Mouse (Mus musculus): ENCODE data around the gene Ifitm2. TPM values are rescaled to one million over a fixed set of nuclear protein-coding genes. Genes with fewer than 3 reads are reported as not detected.
"Not testable (repeated sequence)": the region's sequence is repeated elsewhere in the genome, so short reads cannot be mapped to it uniquely, and the experiment has no call there.

Gene Ifitm2
- polyA plus RNA-seq, 1 experiment from 2014 or later, result 458 TPM

DNA sequence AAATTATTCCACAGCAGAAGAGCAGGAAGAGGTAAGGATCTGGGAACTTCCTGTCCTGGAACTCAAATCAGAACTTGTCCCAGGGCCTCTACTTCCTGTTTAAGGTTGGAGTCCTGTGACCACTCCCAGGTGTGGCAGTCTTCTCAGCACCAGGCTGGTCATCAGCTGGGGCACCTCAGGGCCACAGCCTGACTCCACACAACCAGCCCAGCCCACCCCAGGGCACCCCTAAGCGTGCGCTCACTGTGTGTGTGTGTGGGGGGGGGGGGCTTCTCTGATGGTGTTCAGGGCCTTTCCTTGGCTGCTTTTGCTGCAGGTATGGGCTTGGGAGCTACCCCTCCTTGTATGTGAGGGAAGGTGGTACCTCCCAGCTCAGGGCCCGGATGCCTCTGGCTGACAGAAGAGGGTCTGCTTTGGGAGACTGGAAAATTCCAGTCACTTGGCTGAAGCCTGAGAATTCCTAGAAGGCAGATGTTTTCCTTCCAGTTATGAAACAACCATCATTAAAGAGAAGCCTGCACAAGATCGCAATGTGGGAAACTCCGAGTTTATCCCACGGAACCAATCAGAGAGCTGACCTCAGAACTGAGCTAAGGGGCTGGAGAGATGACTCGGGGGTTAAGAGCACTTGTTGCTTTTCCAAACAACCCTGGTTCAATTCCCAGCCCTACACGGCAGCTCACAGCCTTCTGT is 15.8 kb upstream of the Ifitm2 start:
- ATAC-seq (ENCODE audit: low read depth), result no peak
- 74% methylated on average over 8 of the region's 8 CpGs for WGBS (ENCODE audit: insufficient replicate concordance)
- H3K9ac ChIP-seq (ENCODE audit: low read depth, low read length), result no peak overlapping the region

DNA sequence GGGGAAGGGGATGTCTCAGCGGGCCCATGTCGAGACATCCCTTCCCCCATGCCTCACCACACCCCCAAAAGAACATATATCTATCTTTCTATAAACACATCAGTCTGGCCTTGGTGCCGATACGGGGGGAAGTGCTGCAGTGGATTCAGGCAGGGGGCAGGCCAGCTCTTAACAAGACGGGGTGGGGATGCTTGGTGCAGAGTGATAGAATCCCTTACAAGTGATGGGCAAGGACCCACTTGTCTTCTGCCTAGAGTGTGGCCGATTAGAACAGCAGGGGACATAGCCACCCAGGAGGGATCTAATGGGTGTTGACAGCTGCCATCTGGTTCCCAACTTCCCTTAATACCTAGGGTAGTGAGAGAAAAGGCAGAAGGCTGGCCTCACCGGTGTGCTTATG is 15.1 kb upstream of the Ifitm2 start:
- Histone ChIP-seq H3K4me3 (ENCODE audit: low read depth, low read length) (no peak overlapping the region), H3K27ac (ENCODE audit: low read length) (no peak overlapping the region), H3K4me2 (ENCODE audit: low read depth, low read length) (no peak overlapping the region), H3K9ac (ENCODE audit: low read depth, low read length) (no peak overlapping the region), H3K4me1 (ENCODE audit: control insufficient read depth, low read depth, low read length) (no peaks in the 10 kb centered on the region; the same call in 1 of the 2 replicates), H3K9me3 (replicated peaks; ENCODE audit: control insufficient read depth, low read length) (no peaks in the 10 kb centered on the region), H3K36me3 (ENCODE audit: control insufficient read depth, insufficient read depth) (no peaks in the 10 kb centered on the region), H3K27me3 (ENCODE audit: control insufficient read depth, insufficient read depth, low read depth, low read length) (no peaks in the 10 kb centered on the region)
- WGBS (ENCODE audit: insufficient replicate concordance), result 27% methylated on average over 7 of the region's 7 CpGs
- ATAC-seq (ENCODE audit: low read depth), result no peak

More for the DNA sequence above, 15.8 kb upstream of the Ifitm2 start:
- H3K4me2 ChIP-seq (ENCODE audit: low read depth, low read length), result no peak overlapping the region
- no peaks in the 10 kb centered on the region for H3K9me3 ChIP-seq (replicated peaks; ENCODE audit: control insufficient read depth, low read length)
- H3K4me3 ChIP-seq (ENCODE audit: low read depth, low read length), result no peak overlapping the region
- no peaks in the 10 kb centered on the region for H3K36me3 ChIP-seq (ENCODE audit: control insufficient read depth, insufficient read depth)
- no peak overlapping the region for H3K27ac ChIP-seq (ENCODE audit: low read length)
- H3K27me3 ChIP-seq (ENCODE audit: control insufficient read depth, insufficient read depth, low read depth, low read length), result no peaks in the 10 kb centered on the region
- H3K4me1 ChIP-seq (ENCODE audit: control insufficient read depth, low read depth, low read length), result no peaks in the 10 kb centered on the region; the same call in 1 of the 2 replicates

DNA sequence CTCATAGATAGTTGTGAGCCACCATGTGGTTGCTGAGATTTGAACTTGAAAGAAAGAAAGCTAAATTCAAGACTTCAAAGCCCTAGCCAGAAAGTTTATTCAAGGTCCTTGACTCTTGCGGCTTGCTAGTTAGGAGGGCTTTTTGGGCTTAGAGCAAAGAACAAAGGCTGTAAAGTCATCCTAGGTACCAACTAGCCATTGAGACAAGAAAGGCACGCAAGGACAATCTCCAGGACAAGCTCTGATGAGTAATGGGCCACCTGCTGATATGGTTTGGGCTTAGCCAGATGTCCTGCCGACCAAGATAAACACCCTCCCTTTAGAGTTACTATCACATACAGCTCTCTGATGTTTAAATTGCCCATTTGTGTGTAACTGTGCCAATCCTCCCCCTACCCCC is 12.9 kb upstream of the Ifitm2 start:
- H3K9ac ChIP-seq (ENCODE audit: low read depth, low read length); H3K36me3 ChIP-seq (ENCODE audit: control insufficient read depth, insufficient read depth); H3K27ac ChIP-seq (ENCODE audit: low read length); H3K27me3 ChIP-seq (ENCODE audit: control insufficient read depth, insufficient read depth, low read depth, low read length); ATAC-seq (ENCODE audit: low read depth); H3K4me1 ChIP-seq (ENCODE audit: control insufficient read depth, low read depth, low read length); H3K4me2 ChIP-seq (ENCODE audit: low read depth, low read length); H3K9me3 ChIP-seq (replicated peaks; ENCODE audit: control insufficient read depth, low read length); H3K4me3 ChIP-seq (ENCODE audit: low read depth, low read length): not testable (repeated sequence)
- WGBS (ENCODE audit: insufficient replicate concordance), result 34% methylated on average over 3 of the region's 3 CpGs

- Histone ChIP-seq H3K36me3 (ENCODE audit: control insufficient read depth, insufficient read depth) (no peaks in the 10 kb centered on the region), H3K4me3 (ENCODE audit: low read depth, low read length) (no peak overlapping the region), H3K9ac (ENCODE audit: low read depth, low read length) (no peak overlapping the region), H3K4me1 (ENCODE audit: control insufficient read depth, low read depth, low read length) (no peaks in the 10 kb centered on the region; the same call in 1 of the 2 replicates), H3K27ac (ENCODE audit: low read length) (no peak overlapping the region), H3K27me3 (ENCODE audit: control insufficient read depth, insufficient read depth, low read depth, low read length) (no peaks in the 10 kb centered on the region), H3K9me3 (replicated peaks; ENCODE audit: control insufficient read depth, low read length) (no peaks in the 10 kb centered on the region), H3K4me2 (ENCODE audit: low read depth, low read length) (no peak overlapping the region; the same call in 1 of the 2 replicates)
- no peak for ATAC-seq (ENCODE audit: low read depth)
- 16% methylated on average over 14 of the region's 14 CpGs for WGBS (ENCODE audit: insufficient replicate concordance)
These were observed 12.2 kb upstream of the Ifitm2 start for GRCm38 (mm10) chr7:140967862-140968591.

- no peak within 1 kb of the TSS for H3K4me3 ChIP-seq (ENCODE audit: low read depth, low read length)
- 54% methylated on average over 4 of the region's 4 CpGs for WGBS (ENCODE audit: insufficient replicate concordance)
- H3K4me2 ChIP-seq (ENCODE audit: low read depth, low read length), result no peak within 1 kb of the TSS
- no peak within 1 kb of the TSS for H3K27ac ChIP-seq (ENCODE audit: low read length)
- H3K27me3 ChIP-seq (ENCODE audit: control insufficient read depth, insufficient read depth, low read depth, low read length), result no peaks in the 10 kb centered on the region
- H3K9ac ChIP-seq (ENCODE audit: low read depth, low read length), result no peak within 1 kb of the TSS
- no peaks in the 10 kb centered on the region for H3K36me3 ChIP-seq (ENCODE audit: control insufficient read depth, insufficient read depth)
- H3K4me1 ChIP-seq (ENCODE audit: control insufficient read depth, low read depth, low read length), result no peaks in the 10 kb centered on the region; the same call in 1 of the 2 replicates
- no peak for ATAC-seq (ENCODE audit: low read depth)
- H3K9me3 ChIP-seq (replicated peaks; ENCODE audit: control insufficient read depth, low read length), result no peaks in the 10 kb centered on the region
These were observed 11.1 kb upstream of the Ifitm2 start, which contains the start of gene Ifitm1 for GRCm38 (mm10) chr7:140966921-140967320. Gene Ifitm1 (plus strand): TSS chr7:140967221.

DNA sequence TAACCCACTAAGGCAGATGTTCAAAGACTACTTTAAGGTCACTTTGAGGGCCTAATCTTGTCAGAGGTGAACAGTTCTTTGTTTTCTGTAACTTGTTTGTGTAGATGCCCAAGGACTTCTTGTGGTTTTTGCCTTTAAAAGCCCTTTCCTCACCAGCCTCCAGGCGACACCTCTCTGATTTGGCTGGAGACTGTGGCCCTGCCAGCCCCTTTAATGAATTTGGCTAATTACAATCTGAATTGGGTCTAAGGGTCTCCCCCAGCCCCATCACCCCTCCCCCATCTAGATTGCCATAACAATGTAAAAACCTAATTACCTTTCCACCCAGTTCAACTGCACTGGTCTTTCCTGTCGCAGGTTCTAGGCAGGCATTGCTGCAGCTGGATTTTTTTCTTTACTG is 6.9 kb upstream of the Ifitm2 start:
- Histone ChIP-seq H3K27me3 (ENCODE audit: control insufficient read depth, insufficient read depth, low read depth, low read length) (no peaks in the 10 kb centered on the region), H3K4me1 (ENCODE audit: control insufficient read depth, low read depth, low read length) (no peaks in the 10 kb centered on the region), H3K9me3 (replicated peaks; ENCODE audit: control insufficient read depth, low read length) (no peaks in the 10 kb centered on the region), H3K36me3 (ENCODE audit: control insufficient read depth, insufficient read depth) (no peaks in the 10 kb centered on the region), H3K9ac (ENCODE audit: low read depth, low read length) (no peak overlapping the region), H3K4me2 (ENCODE audit: low read depth, low read length) (no peak overlapping the region), H3K4me3 (ENCODE audit: low read depth, low read length) (no peak overlapping the region), H3K27ac (ENCODE audit: low read length) (no peak overlapping the region)
- ATAC-seq (ENCODE audit: low read depth), result no peak
- WGBS (ENCODE audit: insufficient replicate concordance), result 64% methylated on average over 2 of the region's 2 CpGs

DNA sequence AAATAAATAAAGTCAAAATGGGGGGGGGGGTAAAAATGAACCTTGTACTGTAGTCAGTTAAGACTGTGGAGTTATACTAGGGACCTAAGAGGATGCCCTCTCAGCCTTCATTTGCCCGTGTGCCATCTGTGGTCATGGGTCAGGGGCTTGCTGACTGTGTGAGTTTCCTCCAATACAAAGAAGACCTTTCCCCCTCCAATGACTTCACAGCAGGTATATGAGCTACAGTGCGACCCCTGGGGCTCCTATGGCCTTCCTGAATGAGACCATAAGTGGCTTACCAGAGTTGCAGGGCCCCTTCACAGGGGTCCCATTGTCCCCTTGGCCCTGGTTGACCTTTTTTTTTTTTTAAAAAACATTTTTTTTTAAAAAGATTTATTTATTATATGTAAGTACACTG is 5.6 kb upstream of the Ifitm2 start:
- no peak overlapping the region for H3K4me2 ChIP-seq (ENCODE audit: low read depth, low read length)
- H3K36me3 ChIP-seq (ENCODE audit: control insufficient read depth, insufficient read depth), result no peaks in the 10 kb centered on the region
- H3K4me1 ChIP-seq (ENCODE audit: control insufficient read depth, low read depth, low read length), result peaks cover 3% of the 10 kb centered on the region
- no peaks in the 10 kb centered on the region for H3K9me3 ChIP-seq (replicated peaks; ENCODE audit: control insufficient read depth, low read length)
- ATAC-seq (ENCODE audit: low read depth), result no peak
- 50% methylated on average over 2 of the region's 2 CpGs for WGBS (ENCODE audit: insufficient replicate concordance)
- no peak overlapping the region for H3K4me3 ChIP-seq (ENCODE audit: low read depth, low read length)
- H3K27me3 ChIP-seq (ENCODE audit: control insufficient read depth, insufficient read depth, low read depth, low read length), result no peaks in the 10 kb centered on the region
- no peak overlapping the region for H3K9ac ChIP-seq (ENCODE audit: low read depth, low read length)
- H3K27ac ChIP-seq (ENCODE audit: low read length), result no peak overlapping the region

DNA sequence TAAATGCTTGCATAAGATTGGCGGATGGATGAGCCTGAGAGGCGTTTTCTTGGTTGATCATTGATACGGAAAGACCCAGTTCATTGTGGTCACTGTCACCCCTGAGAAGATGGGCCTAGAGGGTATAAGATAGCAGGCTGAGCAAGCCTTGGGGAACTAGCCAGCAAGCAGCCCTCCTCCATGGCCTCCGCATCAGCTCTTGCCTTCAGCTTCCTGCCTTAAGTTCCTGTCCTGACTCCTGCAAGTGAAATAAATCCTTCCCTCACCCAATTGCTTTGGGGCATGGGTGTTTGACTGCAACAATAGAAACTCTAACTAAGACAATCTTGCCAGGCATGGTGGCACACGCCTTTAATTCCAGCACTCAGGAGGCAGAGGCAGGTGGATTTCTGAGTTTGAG is 4.2 kb upstream of the Ifitm2 start:
- Histone ChIP-seq H3K9ac (ENCODE audit: low read depth, low read length) (no peak overlapping the region), H3K4me1 (ENCODE audit: control insufficient read depth, low read depth, low read length) (peaks cover 8% of the 10 kb centered on the region), H3K4me2 (ENCODE audit: low read depth, low read length) (no peak overlapping the region), H3K27ac (ENCODE audit: low read length) (no peak overlapping the region), H3K9me3 (replicated peaks; ENCODE audit: control insufficient read depth, low read length) (no peaks in the 10 kb centered on the region), H3K4me3 (ENCODE audit: low read depth, low read length) (no peak overlapping the region), H3K27me3 (ENCODE audit: control insufficient read depth, insufficient read depth, low read depth, low read length) (no peaks in the 10 kb centered on the region), H3K36me3 (ENCODE audit: control insufficient read depth, insufficient read depth) (no peaks in the 10 kb centered on the region)
- ATAC-seq (ENCODE audit: low read depth), result no peak
- WGBS (ENCODE audit: insufficient replicate concordance), result 45% methylated on average over 5 of the region's 5 CpGs

DNA sequence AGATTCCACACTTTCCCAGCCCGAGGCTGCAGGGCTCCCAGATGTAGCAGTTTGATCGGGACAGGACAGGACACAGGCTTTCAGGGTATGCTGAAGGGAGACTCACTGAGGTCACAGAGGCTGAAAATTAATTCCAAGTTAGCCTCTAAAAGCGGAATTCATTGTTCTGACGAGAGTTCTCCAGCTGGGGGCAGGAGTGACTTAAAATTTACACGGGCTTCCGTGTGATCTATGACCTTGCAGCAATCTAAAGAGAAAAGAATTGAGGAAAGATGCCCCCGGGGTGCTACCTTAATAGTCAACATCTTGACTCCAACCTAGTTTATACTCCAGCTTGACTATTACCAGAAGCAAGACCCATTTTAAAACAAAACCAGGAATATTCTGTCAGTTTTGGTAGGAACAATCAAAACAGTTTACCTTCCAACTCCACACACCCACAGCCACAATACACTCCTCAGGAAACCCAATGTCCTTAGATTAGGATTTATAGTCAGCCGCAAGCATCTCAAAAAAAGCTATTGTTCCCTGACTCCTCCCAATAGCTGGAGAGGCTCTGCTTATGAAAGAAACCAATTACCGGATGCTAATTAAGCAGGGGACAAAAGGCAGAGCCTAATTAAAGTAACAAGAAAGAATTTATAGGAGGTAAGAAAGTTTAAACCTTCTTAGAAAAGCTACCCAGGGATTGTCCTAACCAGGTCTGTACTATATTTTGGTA is 3.6 kb upstream of the Ifitm2 start:
- peaks cover 8% of the 10 kb centered on the region for H3K4me1 ChIP-seq (ENCODE audit: control insufficient read depth, low read depth, low read length)
- H3K9me3 ChIP-seq (replicated peaks; ENCODE audit: control insufficient read depth, low read length), result no peaks in the 10 kb centered on the region
- WGBS (ENCODE audit: insufficient replicate concordance), result 8% methylated on average over 9 of the region's 9 CpGs
- no peaks in the 10 kb centered on the region for H3K36me3 ChIP-seq (ENCODE audit: control insufficient read depth, insufficient read depth)
- no peak overlapping the region for H3K4me2 ChIP-seq (ENCODE audit: low read depth, low read length)
- no peak for ATAC-seq (ENCODE audit: low read depth)
- no peak overlapping the region for H3K4me3 ChIP-seq (ENCODE audit: low read depth, low read length)
- no peak overlapping the region for H3K9ac ChIP-seq (ENCODE audit: low read depth, low read length)
- H3K27me3 ChIP-seq (ENCODE audit: control insufficient read depth, insufficient read depth, low read depth, low read length), result no peaks in the 10 kb centered on the region
- no peak overlapping the region for H3K27ac ChIP-seq (ENCODE audit: low read length)
